39 mouse cellular contexts compared by ENCODE assay signal in the genomic region with DNA sequence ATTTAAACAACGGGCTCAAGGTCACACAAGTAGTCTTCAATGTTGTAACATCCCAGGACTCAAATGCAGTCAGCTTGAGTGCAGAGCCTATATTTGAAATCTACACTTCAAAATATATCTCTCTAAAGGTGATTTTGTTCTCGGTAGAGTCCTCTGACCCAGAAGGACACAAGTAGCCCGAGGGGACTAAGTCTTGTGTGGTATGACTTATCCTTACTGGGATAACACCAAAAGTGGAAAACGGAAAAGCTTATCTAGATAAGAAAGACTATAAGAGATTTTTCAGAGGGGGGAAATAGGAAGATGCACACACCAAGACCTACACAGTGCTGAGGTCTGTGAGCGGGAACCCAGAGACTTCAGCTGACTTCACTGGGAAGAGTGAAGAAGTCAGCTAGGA. TPM values are rescaled to one million over a fixed set of nuclear protein-coding genes. Genes with fewer than 3 reads are reported as not detected.
"Had no signal": no experiment of that assay in that cellular context is flagged by ENCODE, and none has a peak within 500 bp of the region (broad histone marks: within the 10 kb centered on the region; RNA-seq: fewer than 3 reads in every experiment).

Gene 1600015I10Rik (plus strand): TSS at position 301 of the 400 bp plus-strand sequence.

- DNase-seq: heart, postnatal 10 days; heart, postnatal 14 days; heart, postnatal 36 days; heart, postnatal 4 days; kidney, adult 11 months; kidney, adult 18-20 months; kidney, adult 2 months; kidney, adult 8-10 months; kidney, adult 9 months; kidney, postnatal 10 days; kidney, postnatal 14 days; kidney, postnatal 25 days; kidney, postnatal 36 days; kidney, postnatal 4 days; layer of hippocampus, adult 9-11 months; layer of hippocampus, postnatal 36 days had no signal

- H3K4me1 ChIP-seq: hindbrain, embryonic 10.5 days; hindbrain, embryonic 12.5 days; hindbrain, embryonic 13.5 days; hindbrain, embryonic 15.5 days; intestine, embryonic 15.5 days; kidney, embryonic 15.5 days had no signal

- H3K4me2 ChIP-seq: heart, embryonic 12.5 days; heart, embryonic 13.5 days; heart, embryonic 15.5 days; hindbrain, embryonic 12.5 days; hindbrain, embryonic 13.5 days; hindbrain, embryonic 14.5 days; hindbrain, embryonic 15.5 days; intestine, embryonic 15.5 days; kidney, embryonic 15.5 days had no signal

- ATAC-seq: hindbrain, embryonic 16.5 days; hindbrain, postnatal 0 days; inflammation-experienced regulatory T-cells, adult 6 months; intestine, embryonic 15.5 days; intestine, embryonic 16.5 days; intestine, postnatal 0 days had no signal

- H3K27me3 ChIP-seq: heart, embryonic 13.5 days; heart, embryonic 15.5 days; hindbrain, embryonic 12.5 days; hindbrain, embryonic 13.5 days; hindbrain, embryonic 15.5 days; intestine, embryonic 15.5 days; kidney, embryonic 15.5 days had no signal

- H3K9ac ChIP-seq: heart, embryonic 12.5 days; heart, embryonic 13.5 days; heart, embryonic 15.5 days; hindbrain, embryonic 12.5 days; hindbrain, embryonic 13.5 days; hindbrain, embryonic 14.5 days; hindbrain, embryonic 15.5 days; intestine, embryonic 15.5 days; kidney, embryonic 15.5 days had no signal

- H3K9me3 ChIP-seq: heart, embryonic 12.5 days; heart, embryonic 13.5 days; heart, embryonic 15.5 days; hindbrain, embryonic 10.5 days; hindbrain, embryonic 12.5 days; hindbrain, embryonic 13.5 days; hindbrain, embryonic 15.5 days; intestine, embryonic 15.5 days; kidney, embryonic 15.5 days had no signal

- H3K4me3 ChIP-seq: heart, embryonic 12.5 days; heart, embryonic 13.5 days; heart, embryonic 15.5 days; hindbrain, embryonic 10.5 days; hindbrain, embryonic 12.5 days; hindbrain, embryonic 13.5 days; hindbrain, embryonic 15.5 days; intestine, embryonic 15.5 days; kidney, embryonic 15.5 days; layer of hippocampus, adult 2 months; left cerebral cortex, adult 2 months had no signal

- H3K36me3 ChIP-seq: heart, embryonic 12.5 days; heart, embryonic 13.5 days; heart, embryonic 15.5 days; hindbrain, embryonic 10.5 days; hindbrain, embryonic 12.5 days; hindbrain, embryonic 13.5 days; hindbrain, embryonic 15.5 days; intestine, embryonic 15.5 days; kidney, embryonic 15.5 days had no signal

- H3K27ac ChIP-seq: heart, embryonic 13.5 days; heart, embryonic 15.5 days; hindbrain, embryonic 10.5 days; hindbrain, embryonic 12.5 days; hindbrain, embryonic 13.5 days; hindbrain, embryonic 14.5 days; hindbrain, embryonic 15.5 days; hindbrain, postnatal 0 days; intestine, embryonic 15.5 days; kidney, embryonic 15.5 days; kidney, postnatal 0 days; layer of hippocampus, adult 2 months; left cerebral cortex, adult 2 months had no signal

RNA-seq across cellular contexts. Expression of gene 1600015I10Rik, which starts in this region (rescaled TPM):
- polyA plus RNA-seq: heart, embryonic 13.5 days; heart, embryonic 15.5 days; heart, embryonic 16.5 days; hindbrain, embryonic 10.5 days; hindbrain, embryonic 11.5 days; hindbrain, embryonic 12.5 days; hindbrain, embryonic 13.5 days; hindbrain, embryonic 14.5 days; hindbrain, embryonic 15.5 days; hindbrain, embryonic 16.5 days; hindbrain, postnatal 0 days; inflammation-experienced regulatory T-cells, adult 6 months; intestine, embryonic 14.5 days; intestine, embryonic 15.5 days; intestine, embryonic 16.5 days; intestine, postnatal 0 days; kidney, adult 2 months; kidney, embryonic 14.5 days; kidney, embryonic 15.5 days; kidney, embryonic 16.5 days; kidney, postnatal 0 days had no signal
